Mouse (Mus musculus) heart, embryonic 12.5 days (tissue): ENCODE measurements around the gene Nelfcd. TPM values are rescaled to one million over a fixed set of nuclear protein-coding genes. Genes with fewer than 3 reads are reported as not detected.
A peak's percentile ranks its signal among the peaks of the same experiment; 100 is the strongest.

Source experiments
- ATAC-seq: fragments of 200-750 bp; cut with Nextera tagmentation; 2 replicates; pipeline ENCODE4 v1.8.0; 2017; ENCODE audit warnings: moderate TSS enrichment, moderate library complexity; ENCODE audit not compliant: insufficient number of reproducible peaks, low FRiP score
- H3K27ac ChIP-seq: fragments of 300-500 bp; sonication (generic); 2 replicates; pipeline ENCODE4 v1.5.1; 2016; ENCODE audit warnings: mild to moderate bottlenecking, moderate library complexity; ENCODE audit not compliant: poor library complexity, severe bottlenecking
- H3K27me3 ChIP-seq: fragments of 300-500 bp; sonication (generic); replicated peaks from 2 replicates; pipeline ENCODE4 v1.6.1; 2016; ENCODE audit warnings: mild to moderate bottlenecking, moderate library complexity
- H3K36me3 ChIP-seq: fragments of 300-500 bp; sonication (generic); 2 replicates; pipeline ENCODE4 v1.6.1; 2016; ENCODE audit warnings: mild to moderate bottlenecking, moderate library complexity
- H3K4me1 ChIP-seq: fragments of 300-500 bp; sonication (generic); replicated peaks from 2 replicates; pipeline ENCODE4 v1.6.1; 2016; ENCODE audit warnings: mild to moderate bottlenecking
- H3K4me2 ChIP-seq: fragments of 300-500 bp; sonication (generic); 2 replicates; pipeline ENCODE4 v1.6.1; 2016; ENCODE audit warnings: mild to moderate bottlenecking, moderate library complexity
- H3K4me3 ChIP-seq: fragments of 300-500 bp; sonication (generic); 2 replicates; pipeline ENCODE4 v1.5.1; 2016; ENCODE audit warnings: mild to moderate bottlenecking
- H3K9ac ChIP-seq: fragments of 300-500 bp; sonication (generic); 2 replicates; pipeline ENCODE4 v1.6.1; 2016; ENCODE audit warnings: mild to moderate bottlenecking, moderate library complexity
- H3K9me3 ChIP-seq: fragments of 300-500 bp; sonication (generic); replicated peaks from 2 replicates; pipeline ENCODE4 v1.6.1; 2016; ENCODE audit warnings: mild to moderate bottlenecking, moderate library complexity
- WGBS: fragments of 180-500 bp; shearing (Covaris S2); methylation state at CpG from one replicate; pipeline ENCODE4 v1.1.7; 2016; 5-methylcytosine and 5-hydroxymethylcytosine counted together
- polyA plus RNA-seq: library from polyadenylated mRNA; unstranded; fragments of >200 nt; fragmentation: Nextera tagmentation; extraction: Ambion mirVana; gene quantifications from 2 replicates; pipeline ENCODE4 v1.2.1, GENCODE M21; 2016

Nelfcd gene
- polyA plus RNA-seq, 1 experiment from 2014 or later: 89.3 TPM

GRCm38 (mm10) chr2:174415001-174415730 lies 438 bp upstream of the Nelfcd start:
- Histone ChIP-seq H3K4me2 (peak overlapping the region; percentile 93), H3K4me3 (peak overlapping the region; percentile 98), H3K9ac (peak overlapping the region; percentile 95; the same call in 1 of the 2 replicates), H3K9me3 (no peaks in the 10 kb centered on the region), H3K27ac (no peak overlapping the region), H3K36me3 (peaks cover 7% of the 10 kb centered on the region; the same call in 1 of the 2 replicates), H3K27me3 (no peaks in the 10 kb centered on the region; the same call in 1 of the 2 replicates), H3K4me1 (peaks cover 10% of the 10 kb centered on the region)
- no peak; the same call in 1 of the 2 replicates for ATAC-seq
- WGBS: 43% methylated on average over 18 of the region's 18 CpGs

DNA sequence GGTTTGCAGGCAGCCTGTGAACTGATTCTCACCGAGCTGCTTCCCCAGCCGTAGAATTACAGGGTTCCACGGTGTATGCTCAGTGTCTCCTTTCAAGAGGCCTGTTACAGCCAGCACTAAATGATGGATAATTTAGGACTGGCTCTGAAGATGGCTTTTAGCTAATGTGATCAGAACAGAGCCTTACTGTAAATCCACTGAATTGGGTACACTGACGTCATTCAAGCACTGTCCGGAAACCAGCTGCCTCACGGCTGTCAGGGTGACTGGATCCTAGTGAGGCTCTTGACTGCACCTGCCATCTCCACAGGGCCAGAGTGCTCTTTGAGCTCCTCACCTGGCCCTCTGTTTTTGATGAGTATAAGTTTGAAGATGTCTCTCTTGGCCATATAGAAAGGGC lies 5.5 kb downstream of the Nelfcd start:
- WGBS: 85% methylated on average over 6 of the region's 6 CpGs
- Histone ChIP-seq H3K27me3 (no peaks in the 10 kb centered on the region), H3K9ac (no peak overlapping the region), H3K4me3 (no peak overlapping the region), H3K4me1 (peaks cover 9% of the 10 kb centered on the region), H3K4me2 (no peak overlapping the region), H3K9me3 (no peaks in the 10 kb centered on the region), H3K27ac (no peak overlapping the region), H3K36me3 (peaks cover 66% of the 10 kb centered on the region)
- no peak for ATAC-seq

- no peaks in the 10 kb centered on the region for H3K9me3 ChIP-seq
- H3K4me1 ChIP-seq: no peaks in the 10 kb centered on the region
- H3K27ac ChIP-seq: no peak overlapping the region
- no peaks in the 10 kb centered on the region for H3K27me3 ChIP-seq
- peaks cover 96% of the 10 kb centered on the region for H3K36me3 ChIP-seq
- WGBS: 88% methylated on average over 11 of the region's 11 CpGs
- no peak overlapping the region for H3K4me2 ChIP-seq
- H3K4me3 ChIP-seq: no peak overlapping the region
- no peak for ATAC-seq
- H3K9ac ChIP-seq: no peak overlapping the region
Observed at GRCm38 (mm10) chr2:174424301-174425085, 8.9 kb downstream of the Nelfcd start.

- 93% methylated on average over 12 of the region's 12 CpGs for WGBS
- H3K4me2 ChIP-seq: no peak overlapping the region
- H3K9me3 ChIP-seq: no peaks in the 10 kb centered on the region
- no peak overlapping the region for H3K4me3 ChIP-seq
- no peak for ATAC-seq
- H3K27ac ChIP-seq: no peak overlapping the region
- H3K27me3 ChIP-seq: no peaks in the 10 kb centered on the region
- no peaks in the 10 kb centered on the region for H3K4me1 ChIP-seq
- H3K36me3 ChIP-seq: peaks cover 80% of the 10 kb centered on the region
- no peak overlapping the region for H3K9ac ChIP-seq
Observed at GRCm38 (mm10) chr2:174426856-174427255, 11.3 kb downstream of the Nelfcd start.

DNA sequence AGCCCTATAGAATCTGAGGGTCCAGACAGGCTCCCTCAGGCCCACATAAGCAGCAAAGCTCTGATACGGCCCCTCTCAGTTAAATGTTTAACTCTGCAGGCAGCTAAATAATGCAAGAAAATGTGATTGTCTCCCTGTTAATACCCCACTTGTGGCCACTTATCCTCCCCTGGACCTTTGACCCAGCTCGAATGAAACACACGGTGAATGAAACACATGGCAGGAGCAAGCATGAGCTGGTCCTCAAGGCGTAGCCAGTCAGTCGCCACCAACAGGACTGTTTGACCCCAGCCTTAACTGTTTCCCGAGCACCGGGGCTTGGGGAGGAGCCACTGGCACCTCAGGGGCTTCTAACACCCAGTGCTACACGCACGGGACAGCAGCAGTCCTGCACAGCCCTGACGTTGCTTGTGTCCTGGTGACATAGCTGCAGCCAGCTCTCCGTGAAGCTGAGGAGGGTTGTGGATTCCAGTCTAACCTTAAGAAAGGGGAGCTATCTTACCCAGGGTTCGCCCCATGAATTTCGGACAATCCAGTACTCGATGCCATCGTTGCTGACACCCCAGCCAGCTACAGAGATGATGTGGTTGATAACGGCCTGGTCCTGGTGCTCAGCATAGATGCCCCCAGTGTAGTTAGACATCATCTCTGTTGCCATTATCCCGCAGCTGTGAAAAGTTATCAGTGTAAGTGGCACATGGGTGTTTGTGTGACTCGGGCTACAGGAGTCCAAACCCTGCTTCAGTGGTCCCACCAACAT lies 12.7 kb downstream of the Nelfcd start:
- no peaks in the 10 kb centered on the region for H3K9me3 ChIP-seq
- ATAC-seq: no peak
- H3K4me1 ChIP-seq: no peaks in the 10 kb centered on the region
- no peak overlapping the region for H3K4me3 ChIP-seq
- no peaks in the 10 kb centered on the region for H3K27me3 ChIP-seq
- H3K27ac ChIP-seq: no peak overlapping the region
- no peak overlapping the region for H3K9ac ChIP-seq
- no peak overlapping the region for H3K4me2 ChIP-seq
- 82% methylated on average over 18 of the region's 18 CpGs for WGBS
- H3K36me3 ChIP-seq: peaks cover 75% of the 10 kb centered on the region

DNA sequence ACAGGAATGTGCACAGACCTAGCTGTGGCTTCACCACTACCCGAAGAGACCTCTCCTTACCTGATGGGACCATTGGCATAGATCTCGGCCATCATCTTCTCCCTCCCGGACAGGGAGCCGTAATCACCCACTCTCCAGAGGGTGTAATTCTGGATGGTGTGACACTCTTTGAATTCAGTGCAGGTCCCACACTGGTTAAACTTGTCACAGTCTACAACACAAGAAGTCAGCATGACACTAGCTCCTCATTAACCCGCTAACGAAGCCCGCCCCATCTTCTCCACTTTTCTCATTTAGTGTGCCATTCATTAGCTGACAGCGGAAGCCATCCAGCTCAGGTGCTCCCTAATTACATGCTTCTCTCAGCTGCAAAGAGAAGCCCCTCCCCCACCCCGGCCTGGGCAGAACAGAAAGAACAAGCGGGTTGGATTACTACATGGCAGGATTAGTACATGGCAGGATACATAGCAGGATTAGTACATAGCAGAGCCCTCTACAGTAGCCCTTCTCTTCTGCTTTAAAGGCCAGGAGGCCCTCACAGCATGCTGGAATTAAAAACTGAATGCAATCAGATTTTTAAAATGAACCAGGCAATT lies 13.5 kb downstream of the Nelfcd start:
- Histone ChIP-seq H3K27me3 (no peaks in the 10 kb centered on the region), H3K4me3 (no peak overlapping the region), H3K9ac (no peak overlapping the region), H3K9me3 (no peaks in the 10 kb centered on the region), H3K4me1 (no peaks in the 10 kb centered on the region), H3K27ac (no peak overlapping the region), H3K36me3 (peaks cover 72% of the 10 kb centered on the region), H3K4me2 (no peak overlapping the region)
- WGBS: 88% methylated on average over 10 of the region's 10 CpGs
- ATAC-seq: no peak

GRCm38 (mm10) chr2:174434943-174435342 lies 19.3 kb downstream of the Nelfcd start:
- peaks cover 23% of the 10 kb centered on the region for H3K4me1 ChIP-seq
- 92% methylated on average over 9 of the region's 9 CpGs for WGBS
- H3K4me2 ChIP-seq: no peak overlapping the region
- H3K27ac ChIP-seq: no peak overlapping the region
- no peaks in the 10 kb centered on the region for H3K9me3 ChIP-seq
- H3K27me3 ChIP-seq: no peaks in the 10 kb centered on the region
- H3K36me3 ChIP-seq: peaks cover 35% of the 10 kb centered on the region; the same call in 1 of the 2 replicates
- H3K4me3 ChIP-seq: no peak overlapping the region
- no peak overlapping the region for H3K9ac ChIP-seq
- no peak for ATAC-seq

GRCm38 (mm10) chr2:174436076-174436701 lies 20.6 kb downstream of the Nelfcd start:
- H3K4me1 ChIP-seq: peaks cover 23% of the 10 kb centered on the region
- peaks cover 33% of the 10 kb centered on the region; the same call in 1 of the 2 replicates for H3K36me3 ChIP-seq
- H3K9ac ChIP-seq: no peak overlapping the region
- WGBS: 87% methylated on average over 26 of the region's 26 CpGs
- H3K4me2 ChIP-seq: no peak overlapping the region
- no peaks in the 10 kb centered on the region for H3K9me3 ChIP-seq
- H3K4me3 ChIP-seq: no peak overlapping the region
- ATAC-seq: no peak
- no peaks in the 10 kb centered on the region for H3K27me3 ChIP-seq
- H3K27ac ChIP-seq: no peak overlapping the region

GRCm38 (mm10) chr2:174436916-174437696 lies 21.5 kb downstream of the Nelfcd start:
- H3K36me3 ChIP-seq: peaks cover 33% of the 10 kb centered on the region; the same call in 1 of the 2 replicates
- no peak for ATAC-seq
- WGBS: 92% methylated on average over 7 of the region's 7 CpGs
- peaks cover 25% of the 10 kb centered on the region for H3K4me1 ChIP-seq
- no peak overlapping the region for H3K4me3 ChIP-seq
- H3K4me2 ChIP-seq: no peak overlapping the region
- H3K9me3 ChIP-seq: no peaks in the 10 kb centered on the region
- no peak overlapping the region for H3K9ac ChIP-seq
- H3K27me3 ChIP-seq: no peaks in the 10 kb centered on the region
- no peak overlapping the region for H3K27ac ChIP-seq

GRCm38 (mm10) chr2:174437697-174437982 lies 22.0 kb downstream of the Nelfcd start:
- Histone ChIP-seq H3K4me3 (0 out of 2 replicates have a peak overlapping the region, but pooled peaks have one; percentile 58), H3K9ac (no peak overlapping the region)
- WGBS: 94% methylated on average over 4 of the region's 4 CpGs

More at GRCm38 (mm10) chr2:174437697-174437982, 22.0 kb downstream of the Nelfcd start:
- H3K36me3 ChIP-seq: peaks cover 29% of the 10 kb centered on the region; the same call in 1 of the 2 replicates
- no peak for ATAC-seq
- H3K4me1 ChIP-seq: peaks cover 30% of the 10 kb centered on the region
- peak overlapping the region; percentile 85; the same call in 1 of the 2 replicates for H3K4me2 ChIP-seq
- no peak overlapping the region for H3K27ac ChIP-seq
- no peaks in the 10 kb centered on the region for H3K9me3 ChIP-seq
- H3K27me3 ChIP-seq: no peaks in the 10 kb centered on the region
